Mouse (Mus musculus) embryonic facial prominence, embryonic 15.5 days (tissue): Measurements from ENCODE around the gene Nr1h2. TPM values are rescaled to one million over a fixed set of nuclear protein-coding genes. Genes with fewer than 3 reads are reported as not detected.

Experiments
- ATAC-seq: fragments of 200-750 bp; cut with Nextera tagmentation; 2 replicates; pipeline ENCODE4 v1.8.0; 2017; ENCODE audit warnings: low read depth, moderate TSS enrichment; ENCODE audit not compliant: insufficient number of reproducible peaks, low FRiP score, low TSS enrichment
- H3K27ac ChIP-seq: fragments of 300-500 bp; sonication (generic); replicated peaks from 2 replicates; pipeline ENCODE4 v1.5.1; 2015; ENCODE audit warnings: mild to moderate bottlenecking, inconsistent platforms
- H3K27me3 ChIP-seq: fragments of 300-500 bp; sonication (generic); 2 replicates; pipeline ENCODE4 v1.6.1; 2015; ENCODE audit warnings: inconsistent platforms
- H3K36me3 ChIP-seq: fragments of 300-500 bp; sonication (generic); 2 replicates; pipeline ENCODE4 v1.6.1; 2015; ENCODE audit warnings: mild to moderate bottlenecking, inconsistent platforms
- H3K4me1 ChIP-seq: fragments of 300-500 bp; sonication (generic); 2 replicates; pipeline ENCODE4 v1.6.1; 2015; ENCODE audit warnings: inconsistent platforms
- H3K4me2 ChIP-seq: fragments of 300-500 bp; sonication (generic); replicated peaks from 2 replicates; pipeline ENCODE4 v1.6.1; 2015; ENCODE audit warnings: mild to moderate bottlenecking, inconsistent platforms
- H3K4me3 ChIP-seq: fragments of 300-500 bp; sonication (generic); replicated peaks from 2 replicates; pipeline ENCODE4 v1.5.1; 2015; ENCODE audit warnings: mild to moderate bottlenecking, inconsistent platforms
- H3K9ac ChIP-seq: fragments of 300-500 bp; sonication (generic); 2 replicates; pipeline ENCODE4 v1.6.1; 2015; ENCODE audit warnings: inconsistent platforms
- H3K9me3 ChIP-seq: fragments of 300-500 bp; sonication (generic); replicated peaks from 2 replicates; pipeline ENCODE4 v1.6.1; 2016; ENCODE audit warnings: inconsistent platforms
- WGBS: fragments of 180-500 bp; shearing (Covaris S2); methylation state at CpG from one replicate; pipeline ENCODE4 v1.1.7; 2015; 5-methylcytosine and 5-hydroxymethylcytosine counted together
- microRNA-seq: library from miRNA; unstranded; fragments of <30 nt; microRNA quantifications from one replicate; pipeline ENCODE4, GENCODE M21; 2016; ENCODE audit warnings: borderline number of aligned reads
- polyA plus RNA-seq: library from polyadenylated mRNA; unstranded; fragments of >200 nt; fragmentation: Nextera tagmentation; extraction: Ambion mirVana; gene quantifications from 2 replicates; pipeline ENCODE4 v1.2.1, GENCODE M21; 2015

The Nr1h2 gene
- polyA plus RNA-seq, 1 experiment from 2014 or later: 83.4 TPM

DNA sequence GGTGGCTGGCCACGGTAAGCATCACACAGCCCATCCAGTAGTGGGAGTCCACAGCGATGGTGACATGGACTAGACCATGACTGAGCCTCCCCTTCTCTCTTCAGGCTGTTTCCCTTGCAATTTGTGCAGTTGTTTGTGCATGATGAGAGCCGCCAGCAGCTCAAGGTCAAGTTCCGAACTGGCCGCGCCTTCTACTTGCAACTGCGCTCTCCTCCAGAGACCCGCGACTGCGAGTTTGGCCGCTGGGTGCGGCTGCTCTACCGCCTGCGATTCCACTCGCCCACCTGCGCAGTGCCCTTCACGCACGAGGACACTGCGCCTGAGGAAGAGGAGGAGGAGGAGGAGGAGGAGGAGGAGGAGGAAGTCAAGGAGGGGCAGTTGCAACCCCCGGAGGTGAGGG is 53.7 kb downstream of the Nr1h2 start:
- Histone ChIP-seq H3K27ac (no peak overlapping the region), H3K36me3 (no peaks in the 10 kb centered on the region), H3K4me1 (peaks cover 16% of the 10 kb centered on the region), H3K9ac (no peak overlapping the region), H3K9me3 (no peaks in the 10 kb centered on the region), H3K27me3 (no peaks in the 10 kb centered on the region; the same call in 1 of the 2 replicates), H3K4me2 (no peak overlapping the region), H3K4me3 (no peak overlapping the region)
- WGBS: 57% methylated on average over 17 of the region's 20 CpGs
- no peak for ATAC-seq

Small RNAs within 50 kb of the gene (microRNA-seq; reads per million reads assigned to microRNA genes)
- not detected for gene Mir7053

Other genes starting within 250 kb of the Nr1h2 start
- 26.1 and 28.1 TPM in 2 replicates for gene Clec11a, start 247.0 kb downstream of the Nr1h2 start, polyA plus RNA-seq
- gene Shank1, start 243.7 kb downstream of the Nr1h2 start, polyA plus RNA-seq: 3.7 and 6.1 TPM in 2 replicates
- gene Syt3, start 169.8 kb downstream of the Nr1h2 start, polyA plus RNA-seq: 2.7 and 3.4 TPM in 2 replicates
- gene 1700008O03Rik, start 168.1 kb downstream of the Nr1h2 start, polyA plus RNA-seq: 1.4 and 1.5 TPM in 2 replicates
- gene Lrrc4b, start 124.9 kb downstream of the Nr1h2 start, polyA plus RNA-seq: 1.3 TPM in 2 replicates
- gene Aspdh, start 88.6 kb downstream of the Nr1h2 start, polyA plus RNA-seq: 0.20 and 0.81 TPM in 2 replicates
- 121 and 124 TPM in 2 replicates for gene Josd2, start 86.0 kb downstream of the Nr1h2 start, polyA plus RNA-seq
- gene Emc10, start 57.4 kb downstream of the Nr1h2 start, polyA plus RNA-seq: 140 and 149 TPM in 2 replicates
- 12.0 and 14.7 TPM in 2 replicates for gene Fam71e1, start 57.4 kb downstream of the Nr1h2 start, polyA plus RNA-seq
- gene Mybpc2, start 29.3 kb downstream of the Nr1h2 start, polyA plus RNA-seq: 0.18 and 0.81 TPM in 2 replicates
- gene Spib, start 21.9 kb downstream of the Nr1h2 start, polyA plus RNA-seq: 1.2 and 1.4 TPM in 2 replicates
- gene Pold1, start 5.1 kb downstream of the Nr1h2 start, polyA plus RNA-seq: 77.9 and 86.2 TPM in 2 replicates
- 2.8 and 2.9 TPM in 2 replicates for gene Napsa, start 18.4 kb upstream of the Nr1h2 start, polyA plus RNA-seq
- gene Kcnc3, start 36.7 kb upstream of the Nr1h2 start, polyA plus RNA-seq: 0.46 and 0.84 TPM in 2 replicates
- gene Myh14, start 116.9 kb upstream of the Nr1h2 start, polyA plus RNA-seq: 20.0 and 23.0 TPM in 2 replicates
- gene Izumo2, start 154.8 kb upstream of the Nr1h2 start, polyA plus RNA-seq: not detected in 2 replicates
- 32.9 and 35.2 TPM in 2 replicates for gene Vrk3, start 194.5 kb upstream of the Nr1h2 start, polyA plus RNA-seq
- 1.4 and 1.8 TPM in 2 replicates for gene Zfp473, start 197.1 kb upstream of the Nr1h2 start, polyA plus RNA-seq